Mouse (Mus musculus) cerebellum, adult 2 months (tissue): ENCODE results near the gene Fgfr2.

Experiments used
- CTCF ChIP-seq: fragments of 200-500 bp; IDR thresholded peaks from 2 replicates; pipeline ENCODE4 v1.5.1; 2011; ENCODE audit warnings: low read depth, mild to moderate bottlenecking, control low read depth, low read length, moderate library complexity, borderline replicate concordance; ENCODE audit not compliant: insufficient read depth
- POLR2A ChIP-seq: fragments of 200-500 bp; IDR thresholded peaks from 2 replicates; pipeline ENCODE4 v1.6.1; 2011; ENCODE audit warnings: low read length, control low read depth, borderline replicate concordance; ENCODE audit not compliant: insufficient read depth

DNA sequence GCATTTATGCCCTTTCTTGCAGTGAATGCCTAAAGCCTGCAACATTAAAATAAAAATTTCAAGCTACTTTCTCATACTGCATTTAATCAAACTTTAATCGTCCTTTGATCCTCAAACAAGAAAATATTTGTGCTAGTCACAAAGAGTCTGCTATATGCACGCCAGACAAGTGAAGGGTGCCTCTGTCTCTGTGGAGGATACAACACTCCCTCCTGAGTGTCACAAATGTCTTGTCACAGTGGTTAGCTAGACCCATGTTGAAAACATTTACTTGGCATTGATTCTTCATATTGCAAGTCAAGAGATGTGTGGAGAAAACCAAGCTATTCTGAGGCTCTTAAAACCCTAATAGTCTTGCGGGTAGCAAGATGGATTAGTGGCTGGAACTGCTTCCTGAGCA is 2736.8 kb downstream of the Fgfr2 start:
- no peak for TF ChIP-seq CTCF
- TF ChIP-seq POLR2A = no peak
